Mouse (Mus musculus) kidney, embryonic 14.5 days (tissue): ENCODE measurements around the gene Foxp1. TPM values are rescaled to one million over a fixed set of nuclear protein-coding genes. Genes with fewer than 3 reads are reported as not detected.

ENCODE experiments used
- ATAC-seq: fragments of 200-750 bp; cut with Nextera tagmentation; 2 replicates; pipeline ENCODE4 v1.8.0; 2017; ENCODE audit warnings: moderate number of reproducible peaks, mild to moderate bottlenecking, moderate TSS enrichment, moderate library complexity; ENCODE audit not compliant: low FRiP score, low TSS enrichment
- H3K27ac ChIP-seq: fragments of 300-500 bp; sonication (generic); 2 replicates; pipeline ENCODE4 v1.5.1; 2014; ENCODE audit warnings: low read depth, mild to moderate bottlenecking, low read length, moderate library complexity, mixed read lengths
- H3K27me3 ChIP-seq: fragments of 300-500 bp; sonication (generic); 2 replicates; pipeline ENCODE4 v1.6.1; 2014; ENCODE audit warnings: mild to moderate bottlenecking, low read length; ENCODE audit not compliant: control insufficient read depth, insufficient read depth
- H3K36me3 ChIP-seq: fragments of 300-500 bp; sonication (generic); 2 replicates; pipeline ENCODE4 v1.6.1; 2014; ENCODE audit warnings: low read length, mixed read lengths; ENCODE audit not compliant: control insufficient read depth, insufficient read depth
- H3K4me1 ChIP-seq: fragments of 300-500 bp; sonication (generic); 2 replicates; pipeline ENCODE4 v1.6.1; 2014; ENCODE audit warnings: low read length, mixed read lengths; ENCODE audit not compliant: control insufficient read depth, insufficient read depth
- H3K4me2 ChIP-seq: fragments of 300-500 bp; sonication (generic); replicated peaks from 2 replicates; pipeline ENCODE4 v1.6.1; 2014; ENCODE audit warnings: low read depth, mild to moderate bottlenecking, low read length
- H3K4me3 ChIP-seq: fragments of 300-500 bp; sonication (generic); 2 replicates; pipeline ENCODE4 v1.5.1; 2014; ENCODE audit warnings: mild to moderate bottlenecking, low read length
- H3K9ac ChIP-seq: fragments of 300-500 bp; sonication (generic); 2 replicates; pipeline ENCODE4 v1.6.1; 2014; ENCODE audit warnings: low read depth, mild to moderate bottlenecking, low read length, moderate library complexity
- H3K9me3 ChIP-seq: fragments of 300-500 bp; sonication (generic); 2 replicates; pipeline ENCODE4 v1.6.1; 2016; ENCODE audit warnings: low read length; ENCODE audit not compliant: control insufficient read depth
- WGBS: fragments of 180-500 bp; shearing (Covaris S2); extraction: QIAGEN DNeasy Blood & Tissue Kit; methylation state at CpG from one replicate; pipeline ENCODE4 v1.1.7; 2014; 5-methylcytosine and 5-hydroxymethylcytosine counted together
- polyA plus RNA-seq: library from polyadenylated mRNA; unstranded; fragments of >200 nt; fragmentation: Nextera tagmentation; extraction: Ambion mirVana; gene quantifications from 2 replicates; pipeline ENCODE4 v1.2.1, GENCODE M21; 2014

The Foxp1 gene
- polyA plus RNA-seq, 1 experiment from 2014 or later = 67.4 TPM

DNA sequence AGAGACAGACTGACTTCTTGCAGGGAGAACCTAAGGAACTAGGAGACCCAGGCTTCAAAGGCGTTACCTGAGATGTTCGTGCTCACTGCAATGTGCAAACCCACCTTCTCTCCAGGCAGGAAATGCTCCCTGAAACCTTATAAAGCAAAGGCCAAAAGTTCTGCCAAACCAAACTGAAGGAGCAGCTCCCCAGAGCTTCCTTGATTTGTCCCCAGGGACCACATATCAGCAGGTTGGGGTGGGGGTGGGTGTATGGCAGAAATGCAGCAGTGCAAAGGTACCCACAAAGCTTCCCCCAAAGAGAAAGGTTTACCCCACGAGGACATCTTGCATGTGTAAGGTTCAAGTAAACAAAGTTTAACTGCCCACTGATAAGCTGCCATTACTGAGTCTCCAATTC is 184.3 kb downstream of the Foxp1 start:
- Histone ChIP-seq H3K4me1 (peaks cover 9% of the 10 kb centered on the region), H3K27me3 (no peaks in the 10 kb centered on the region; the same call in 1 of the 2 replicates), H3K36me3 (no peaks in the 10 kb centered on the region), H3K27ac (no peak overlapping the region), H3K4me2 (no peak overlapping the region), H3K9ac (no peak overlapping the region), H3K9me3 (no peaks in the 10 kb centered on the region), H3K4me3 (no peak overlapping the region)
- ATAC-seq = no peak
- 32% methylated on average over 3 of the region's 3 CpGs for WGBS

GRCm38 (mm10) chr6:99337575-99337974 is 184.9 kb downstream of the Foxp1 start:
- Histone ChIP-seq H3K4me3 (no peak overlapping the region), H3K4me1 (peaks cover 9% of the 10 kb centered on the region), H3K4me2 (no peak overlapping the region), H3K9me3 (no peaks in the 10 kb centered on the region), H3K36me3 (no peaks in the 10 kb centered on the region), H3K27me3 (no peaks in the 10 kb centered on the region; the same call in 1 of the 2 replicates), H3K9ac (no peak overlapping the region), H3K27ac (0 out of 2 replicates have a peak overlapping the region, but pooled peaks have one; percentile 6)
- no peak for ATAC-seq
- 16% methylated on average over 6 of the region's 6 CpGs for WGBS

DNA sequence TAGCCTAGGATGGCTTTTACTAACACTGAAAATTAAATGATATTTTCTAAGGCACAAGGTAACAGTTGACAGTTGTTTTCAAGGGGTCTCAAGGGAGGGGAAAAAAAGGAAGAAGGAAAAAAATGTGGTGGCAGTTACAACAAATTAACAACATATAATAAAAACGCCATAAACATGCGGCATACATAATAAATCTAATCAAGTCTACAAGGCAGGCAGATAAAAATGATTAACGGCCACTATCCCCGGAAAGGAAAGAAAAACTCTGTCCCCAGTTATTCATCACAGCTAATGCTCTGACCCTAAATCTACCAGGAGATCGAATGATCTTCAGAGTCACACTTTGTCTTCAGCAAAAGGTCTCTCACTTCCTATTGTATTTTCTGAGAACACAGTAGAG is 186.3 kb downstream of the Foxp1 start:
- H3K9me3 ChIP-seq = no peaks in the 10 kb centered on the region
- WGBS = 11% methylated on average over 5 of the region's 5 CpGs
- H3K27ac ChIP-seq = no peak overlapping the region
- H3K4me1 ChIP-seq = peaks cover 9% of the 10 kb centered on the region
- no peaks in the 10 kb centered on the region for H3K36me3 ChIP-seq
- peak; percentile 44 for ATAC-seq
- no peak overlapping the region for H3K4me2 ChIP-seq
- H3K4me3 ChIP-seq = no peak overlapping the region
- H3K27me3 ChIP-seq = no peaks in the 10 kb centered on the region; the same call in 1 of the 2 replicates
- H3K9ac ChIP-seq = no peak overlapping the region

GRCm38 (mm10) chr6:99335174-99335830 is 187.2 kb downstream of the Foxp1 start:
- Histone ChIP-seq H3K4me1 (peaks cover 9% of the 10 kb centered on the region), H3K36me3 (no peaks in the 10 kb centered on the region), H3K9me3 (no peaks in the 10 kb centered on the region), H3K27me3 (no peaks in the 10 kb centered on the region; the same call in 1 of the 2 replicates), H3K27ac (no peak overlapping the region), H3K4me2 (no peak overlapping the region), H3K9ac (no peak overlapping the region), H3K4me3 (no peak overlapping the region)
- 46% methylated on average over 13 of the region's 13 CpGs for WGBS
- ATAC-seq = no peak

- WGBS = 94% methylated on average over 3 of the region's 3 CpGs
- no peaks in the 10 kb centered on the region for H3K36me3 ChIP-seq
- no peaks in the 10 kb centered on the region for H3K9me3 ChIP-seq
- no peak overlapping the region for H3K4me2 ChIP-seq
- no peak for ATAC-seq
- H3K27ac ChIP-seq = no peak overlapping the region
- no peaks in the 10 kb centered on the region; the same call in 1 of the 2 replicates for H3K27me3 ChIP-seq
- no peak overlapping the region for H3K9ac ChIP-seq
- no peak overlapping the region for H3K4me3 ChIP-seq
- H3K4me1 ChIP-seq = peaks cover 15% of the 10 kb centered on the region
Observed at GRCm38 (mm10) chr6:99334255-99334654, 188.3 kb downstream of the Foxp1 start.

- no peaks in the 10 kb centered on the region; the same call in 1 of the 2 replicates for H3K27me3 ChIP-seq
- H3K4me1 ChIP-seq = peaks cover 17% of the 10 kb centered on the region
- no peak overlapping the region for H3K27ac ChIP-seq
- H3K36me3 ChIP-seq = no peaks in the 10 kb centered on the region
- H3K4me2 ChIP-seq = no peak overlapping the region
- WGBS = 82% methylated on average over 5 of the region's 5 CpGs
- ATAC-seq = no peak
- H3K9me3 ChIP-seq = no peaks in the 10 kb centered on the region
- no peak overlapping the region for H3K9ac ChIP-seq
- H3K4me3 ChIP-seq = no peak overlapping the region
Observed at GRCm38 (mm10) chr6:99333127-99333526, 189.4 kb downstream of the Foxp1 start.

DNA sequence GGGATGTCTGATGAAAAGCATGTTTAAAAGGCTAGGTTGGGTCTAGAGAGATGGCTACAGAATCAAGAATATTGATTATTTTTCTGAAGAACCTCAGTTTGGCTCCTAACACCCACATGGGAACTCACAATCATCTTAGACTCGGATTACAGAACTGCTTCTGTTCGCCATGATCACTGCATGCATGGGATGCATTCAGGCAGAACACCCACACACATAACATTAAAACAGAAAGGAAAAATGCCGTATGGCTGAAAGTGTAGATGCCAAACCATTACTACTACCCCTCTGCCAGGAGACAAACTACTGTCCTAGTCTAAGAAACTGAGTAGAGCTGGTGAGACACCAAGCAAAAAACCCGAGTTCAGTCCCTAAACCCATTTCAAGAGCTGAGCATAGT is 192.4 kb downstream of the Foxp1 start:
- no peak overlapping the region for H3K4me2 ChIP-seq
- peaks cover 11% of the 10 kb centered on the region for H3K4me1 ChIP-seq
- H3K9me3 ChIP-seq = no peaks in the 10 kb centered on the region
- 62% methylated on average over 4 of the region's 4 CpGs for WGBS
- H3K27ac ChIP-seq = no peak overlapping the region
- no peak overlapping the region for H3K9ac ChIP-seq
- no peak overlapping the region for H3K4me3 ChIP-seq
- H3K36me3 ChIP-seq = no peaks in the 10 kb centered on the region
- H3K27me3 ChIP-seq = no peaks in the 10 kb centered on the region; the same call in 1 of the 2 replicates
- ATAC-seq = no peak

- H3K27me3 ChIP-seq = no peaks in the 10 kb centered on the region
- H3K9ac ChIP-seq = no peak overlapping the region
- H3K9me3 ChIP-seq = no peaks in the 10 kb centered on the region
- H3K4me3 ChIP-seq = no peak overlapping the region
- 35% methylated on average over 2 of the region's 2 CpGs for WGBS
- ATAC-seq = no peak
- H3K4me1 ChIP-seq = peaks cover 11% of the 10 kb centered on the region
- no peak overlapping the region for H3K4me2 ChIP-seq
- H3K36me3 ChIP-seq = no peaks in the 10 kb centered on the region
- no peak overlapping the region for H3K27ac ChIP-seq
Observed at GRCm38 (mm10) chr6:99328634-99329033, 193.9 kb downstream of the Foxp1 start.

DNA sequence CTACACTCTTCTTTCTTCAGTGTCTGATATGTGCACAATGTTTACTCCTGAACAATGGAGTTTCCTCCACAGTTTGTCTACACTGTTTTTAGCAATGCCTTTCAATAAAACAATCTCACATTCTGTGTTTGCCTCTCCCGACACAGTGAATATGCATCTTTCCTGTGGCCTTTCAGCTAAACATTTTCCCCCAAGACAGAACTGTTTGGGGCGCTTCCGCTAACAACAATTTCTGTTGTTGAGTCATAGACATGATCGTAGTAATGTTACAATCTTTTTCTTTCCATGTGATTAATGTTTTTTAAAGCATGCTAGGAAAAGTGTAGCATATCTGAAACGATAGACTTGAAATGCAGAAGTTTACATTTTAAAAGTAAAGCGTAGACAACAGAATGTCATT is 194.4 kb downstream of the Foxp1 start:
- 76% methylated on average over 6 of the region's 6 CpGs for WGBS
- no peak overlapping the region for H3K9ac ChIP-seq
- H3K27me3 ChIP-seq = no peaks in the 10 kb centered on the region
- no peak for ATAC-seq
- peaks cover 11% of the 10 kb centered on the region for H3K4me1 ChIP-seq
- H3K4me2 ChIP-seq = no peak overlapping the region
- no peaks in the 10 kb centered on the region for H3K9me3 ChIP-seq
- no peaks in the 10 kb centered on the region for H3K36me3 ChIP-seq
- no peak overlapping the region for H3K27ac ChIP-seq
- H3K4me3 ChIP-seq = no peak overlapping the region
